ENCODE assay signal across 13 mouse cellular contexts in the genomic region with DNA sequence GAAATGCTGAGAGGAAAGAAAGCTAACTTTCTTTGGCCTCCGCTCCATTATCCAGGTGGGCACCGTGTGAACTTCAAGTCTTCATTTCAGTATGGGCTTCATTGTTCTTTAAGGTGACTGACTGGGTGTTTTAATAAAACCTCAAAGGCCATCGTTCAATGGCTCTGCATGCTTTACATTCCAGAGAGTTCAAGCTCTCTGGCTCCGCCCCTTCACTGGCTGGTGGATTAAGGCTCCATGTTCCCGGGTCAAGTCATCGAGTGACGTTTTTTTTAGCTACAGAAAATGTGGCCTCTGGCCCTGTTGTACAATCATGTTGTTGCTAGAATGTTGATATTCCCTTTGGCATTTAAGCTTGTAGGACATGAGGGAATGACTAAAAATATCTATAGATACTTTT. TPM values are rescaled to one million over a fixed set of nuclear protein-coding genes. Genes with fewer than 3 reads are reported as not detected.
DNase-seq lines count a peak whose midpoint lies in the region; ATAC-seq and TF ChIP-seq lines count a peak whose summit lies in the region.
"Had no signal": no experiment of that assay in that cellular context is flagged by ENCODE, and none has a peak within 500 bp of the region (broad histone marks: within the 10 kb centered on the region; RNA-seq: fewer than 3 reads in every experiment).

No protein-coding gene starts in this region.

- no peak overlapping the region for H3K4me2 ChIP-seq in heart, postnatal 0 days (ENCODE audit: low read depth, low read length)
- H3K4me2 ChIP-seq in embryonic facial prominence, embryonic 14.5 days (ENCODE audit: low read depth, low read length), result no peak overlapping the region
- no peak overlapping the region for H3K4me2 ChIP-seq in lung, embryonic 15.5 days
- H3K4me2 ChIP-seq: embryonic facial prominence, embryonic 12.5 days; heart, embryonic 15.5 days; stomach, embryonic 15.5 days had no signal

- H3K4me3 ChIP-seq in heart, postnatal 0 days (ENCODE audit: low read depth, low read length), result no peak overlapping the region
- no peak overlapping the region for H3K4me3 ChIP-seq in embryonic facial prominence, embryonic 14.5 days (ENCODE audit: low read depth, low read length)
- H3K4me3 ChIP-seq in lung, embryonic 15.5 days, result no peak overlapping the region
- H3K4me3 ChIP-seq: embryonic facial prominence, embryonic 12.5 days; heart, embryonic 15.5 days; stomach, embryonic 15.5 days had no signal

- H3K9ac ChIP-seq in heart, postnatal 0 days (replicated peaks; ENCODE audit: low read depth, low read length), result no peak overlapping the region
- no peak overlapping the region for H3K9ac ChIP-seq in embryonic facial prominence, embryonic 14.5 days (ENCODE audit: low read depth, low read length)
- H3K9ac ChIP-seq in lung, embryonic 15.5 days, result no peak overlapping the region
- H3K9ac ChIP-seq: embryonic facial prominence, embryonic 12.5 days; heart, embryonic 15.5 days; stomach, embryonic 15.5 days had no signal

- 40% methylated on average over 7 of the region's 7 CpGs for WGBS in heart, postnatal 0 days
- 47% methylated on average over 7 of the region's 7 CpGs for WGBS in embryonic facial prominence, embryonic 14.5 days
- WGBS in lung, embryonic 15.5 days, result 38% methylated on average over 7 of the region's 7 CpGs

- H3K27ac ChIP-seq in heart, postnatal 0 days (ENCODE audit: low read depth), result no peak overlapping the region
- H3K27ac ChIP-seq in embryonic facial prominence, embryonic 14.5 days (replicated peaks; ENCODE audit: low read depth, low read length), result no peak overlapping the region
- H3K27ac ChIP-seq in lung, embryonic 15.5 days, result peak overlapping the region; percentile 66
- H3K27ac ChIP-seq: embryonic facial prominence, embryonic 12.5 days; heart, embryonic 15.5 days; macrophage; stomach, embryonic 15.5 days had no signal

- ATAC-seq in heart, postnatal 0 days (ENCODE audit: insufficient read depth, low read depth), result peak; percentile 57
- ATAC-seq in embryonic facial prominence, embryonic 14.5 days (ENCODE audit: low read depth), result no peak
- 0 out of 2 replicates have a peak, but pooled peaks have one; percentile 11 for ATAC-seq in lung, embryonic 15.5 days (ENCODE audit: borderline replicate concordance, extremely low read depth, low FRiP score, low TSS enrichment)

- no peak for TF ChIP-seq CTCF in heart, postnatal 0 days (IDR thresholded peaks at IDR 0.05; ENCODE audit: low read depth)

- TF ChIP-seq EP300 in heart, postnatal 0 days (IDR thresholded peaks at IDR 0.05; ENCODE audit: low read depth), result no peak

- no peaks in the 10 kb centered on the region for H3K4me1 ChIP-seq in heart, postnatal 0 days (ENCODE audit: control insufficient read depth, insufficient read depth)
- no peaks in the 10 kb centered on the region for H3K4me1 ChIP-seq in embryonic facial prominence, embryonic 14.5 days (ENCODE audit: control insufficient read depth, insufficient read depth, low read length)
- peaks cover 7% of the 10 kb centered on the region; the same call in 1 of the 2 replicates for H3K4me1 ChIP-seq in lung, embryonic 15.5 days
- H3K4me1 ChIP-seq: embryonic facial prominence, embryonic 12.5 days; stomach, embryonic 15.5 days had no signal

- peak; percentile 12 for DNase-seq in heart, postnatal 0 days (ENCODE audit: low spot score)
- DNase-seq in heart, adult 8-10 months (ENCODE audit: low spot score), result no peak
- peak; percentile 66 for DNase-seq in Muller cell, postnatal 12 days (ENCODE audit: inconsistent ontology term)
- DNase-seq in embryonic facial prominence, embryonic 14.5 days (ENCODE audit: low spot score), result peak; percentile 58
- no peak for DNase-seq in ovary, postnatal 36 days (ENCODE audit: low spot score)
- DNase-seq in layer of hippocampus, adult 18-20 months (ENCODE audit: low spot score in 2 of 2), result no peak
- DNase-seq in layer of hippocampus, adult 8-10 months (ENCODE audit: low spot score in 2 of 2), result no peak

- no peaks in the 10 kb centered on the region for H3K27me3 ChIP-seq in heart, postnatal 0 days (ENCODE audit: control insufficient read depth, insufficient read depth, low read length)
- H3K27me3 ChIP-seq in embryonic facial prominence, embryonic 14.5 days (replicated peaks; ENCODE audit: control insufficient read depth, insufficient read depth, low read length), result no peaks in the 10 kb centered on the region; the same call in 1 of the 2 replicates
- H3K27me3 ChIP-seq in lung, embryonic 15.5 days, result no peaks in the 10 kb centered on the region
- H3K27me3 ChIP-seq: heart, embryonic 15.5 days; stomach, embryonic 15.5 days had no signal

- no peaks in the 10 kb centered on the region for H3K9me3 ChIP-seq in heart, postnatal 0 days (replicated peaks; ENCODE audit: control insufficient read depth, low read length)
- no peaks in the 10 kb centered on the region for H3K9me3 ChIP-seq in embryonic facial prominence, embryonic 14.5 days (ENCODE audit: control insufficient read depth, low read length)
- no peaks in the 10 kb centered on the region for H3K9me3 ChIP-seq in lung, embryonic 15.5 days
- H3K9me3 ChIP-seq: embryonic facial prominence, embryonic 12.5 days; heart, embryonic 15.5 days; stomach, embryonic 15.5 days had no signal

- H3K36me3 ChIP-seq in heart, postnatal 0 days (replicated peaks; ENCODE audit: control insufficient read depth, insufficient read depth, low read length), result peaks cover 3% of the 10 kb centered on the region; the same call in 1 of the 2 replicates
- H3K36me3 ChIP-seq in embryonic facial prominence, embryonic 14.5 days (ENCODE audit: control insufficient read depth, insufficient read depth, low read length), result 0 out of 2 replicates have a peak, but pooled peaks cover 4% of the 10 kb centered on the region
- 0 out of 2 replicates have a peak, but pooled peaks cover 4% of the 10 kb centered on the region for H3K36me3 ChIP-seq in lung, embryonic 15.5 days

RNA-seq across cellular contexts. Expression of a gene that starts 42.7 kb away (rescaled TPM):
- not detected in 2 replicates for total RNA-seq in heart, postnatal 0 days (2014; rRNA removed; ENCODE audit: low replicate concordance)
- 0.04 TPM in 1 of 2 replicates, not detected in the other for polyA plus RNA-seq in heart, postnatal 0 days (2015; fragmentation: Nextera tagmentation; extraction: Ambion mirVana)
- total RNA-seq in heart, adult 8-10 months (2022), result under 1 TPM in 1 of 4 experiments, not detected in 3; 0.09 TPM
- 0.25 and 0.54 TPM in 2 replicates for polyA plus RNA-seq in embryonic facial prominence, embryonic 14.5 days (2014; fragmentation: Nextera tagmentation; extraction: Ambion mirVana)
- polyA plus RNA-seq in lung, embryonic 15.5 days (2015; fragmentation: Nextera tagmentation; extraction: Ambion mirVana), result 0.50 and 0.74 TPM in 2 replicates
- not detected for total RNA-seq in layer of hippocampus, adult 18-20 months (2021)
- total RNA-seq in layer of hippocampus, adult 8-10 months (2022), result not detected
- total RNA-seq: left cerebral cortex, postnatal 36 days had no signal
- polyA plus RNA-seq: macrophage had no signal

Comparison
In these comparisons a context has a peak if more than half of its experiments do, and no peak if none do; other contexts are left out.
1. DNase-seq: peak in heart, postnatal 0 days (single experiment), Muller cell, postnatal 12 days (single experiment) and embryonic facial prominence, embryonic 14.5 days (single experiment); none in heart, adult 8-10 months (single experiment), ovary, postnatal 36 days (single experiment), layer of hippocampus, adult 18-20 months (0 of 2) and layer of hippocampus, adult 8-10 months (0 of 2).